Mouse (Mus musculus): ENCODE measurements around the gene Trmt10a.
"Not testable (repeated sequence)": the region's sequence is repeated elsewhere in the genome, so short reads cannot be mapped to it uniquely, and the experiment has no call there.

The Trmt10a gene

GRCm38 (mm10) chr3:138133916-138134315, 9.3 kb upstream of the Trmt10a start:
- no peak for DNase-seq (ENCODE audit: extremely low spot score, low spot score)

DNA sequence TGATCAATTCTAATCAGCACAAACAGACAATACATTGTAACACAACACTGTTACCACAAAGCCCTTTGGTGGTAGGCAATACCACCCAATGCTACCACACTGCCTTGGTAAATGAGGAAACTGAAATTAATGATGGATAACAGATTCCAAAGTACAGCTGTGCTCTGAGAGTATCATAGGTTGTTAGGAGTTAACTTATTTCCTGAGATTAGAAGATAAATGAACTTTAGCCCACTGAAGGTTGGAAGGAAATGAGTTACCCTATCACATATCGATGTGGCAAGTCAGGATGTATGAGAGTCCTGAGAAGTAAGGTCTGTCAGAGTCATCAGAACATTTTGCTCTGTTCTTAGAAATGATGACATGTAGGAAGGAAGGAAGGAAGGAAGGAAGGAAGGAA, 8.7 kb upstream of the Trmt10a start:
- no peak for DNase-seq (ENCODE audit: extremely low spot score, low spot score)

GRCm38 (mm10) chr3:138138146-138138545, 5.1 kb upstream of the Trmt10a start:
- DNase-seq (ENCODE audit: extremely low spot score, low spot score) = not testable (repeated sequence)

GRCm38 (mm10) chr3:138139663-138140062, 3.6 kb upstream of the Trmt10a start:
- DNase-seq (ENCODE audit: extremely low spot score, low spot score) = no peak

GRCm38 (mm10) chr3:138142052-138142732, 1.1 kb upstream of the Trmt10a start:
- DNase-seq (ENCODE audit: extremely low spot score, low spot score) = no peak

GRCm38 (mm10) chr3:138142733-138143314, 424 bp upstream of the Trmt10a start:
- DNase-seq (ENCODE audit: extremely low spot score, low spot score) = no peak

- no peak for DNase-seq (ENCODE audit: extremely low spot score, low spot score)
These were observed 903 bp downstream of the Trmt10a start for GRCm38 (mm10) chr3:138144060-138144641.

DNA sequence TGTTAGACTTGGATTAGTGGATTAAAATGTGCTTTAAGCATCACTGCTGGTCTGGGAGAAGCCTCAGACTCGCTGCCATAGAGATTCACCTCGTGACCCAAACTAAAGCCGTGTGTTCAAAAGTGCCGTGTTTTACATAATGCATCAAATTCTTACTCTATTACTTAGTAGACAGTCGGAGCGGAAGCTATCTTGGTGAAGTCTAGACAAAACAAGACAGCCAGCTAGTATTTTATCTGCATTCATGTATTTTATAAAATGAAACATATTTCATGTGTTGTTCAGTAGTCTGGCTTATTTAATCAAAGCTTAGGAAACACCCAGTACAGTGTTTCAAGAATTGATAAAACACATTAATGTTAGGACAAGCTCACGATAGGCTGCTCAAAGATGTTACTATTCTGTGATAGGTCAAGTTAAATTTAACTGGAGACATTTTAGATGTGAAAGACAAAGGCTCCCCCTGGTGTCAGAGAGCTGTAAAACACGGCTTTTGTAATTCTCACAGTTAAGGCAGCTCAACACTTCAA, 1.5 kb downstream of the Trmt10a start, which contains the start of gene Mttp:
Gene Mttp (minus strand): TSS at position 327 of the 530 bp plus-strand sequence.
- peak; percentile 66 for DNase-seq (ENCODE audit: extremely low spot score, low spot score)

DNA sequence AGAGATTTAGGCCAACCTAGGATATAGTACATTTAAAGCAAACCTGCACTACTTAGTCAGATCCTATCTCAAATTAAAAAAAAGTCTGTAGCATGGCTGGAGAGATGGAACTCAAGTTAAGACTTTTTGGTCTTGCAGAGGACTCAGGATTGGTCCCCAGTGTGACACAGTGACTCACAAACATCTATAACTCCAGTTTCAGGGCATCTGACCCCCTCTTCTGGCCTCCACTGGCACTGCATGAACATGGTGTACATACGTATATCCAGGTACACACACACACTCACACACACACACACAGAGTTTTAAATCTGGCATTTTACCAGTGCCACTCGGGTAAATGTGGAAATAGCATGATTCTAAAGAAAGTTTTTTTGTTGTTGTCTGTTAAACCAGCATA, 5.6 kb downstream of the Trmt10a start:
- no peak for DNase-seq (ENCODE audit: extremely low spot score, low spot score)

DNA sequence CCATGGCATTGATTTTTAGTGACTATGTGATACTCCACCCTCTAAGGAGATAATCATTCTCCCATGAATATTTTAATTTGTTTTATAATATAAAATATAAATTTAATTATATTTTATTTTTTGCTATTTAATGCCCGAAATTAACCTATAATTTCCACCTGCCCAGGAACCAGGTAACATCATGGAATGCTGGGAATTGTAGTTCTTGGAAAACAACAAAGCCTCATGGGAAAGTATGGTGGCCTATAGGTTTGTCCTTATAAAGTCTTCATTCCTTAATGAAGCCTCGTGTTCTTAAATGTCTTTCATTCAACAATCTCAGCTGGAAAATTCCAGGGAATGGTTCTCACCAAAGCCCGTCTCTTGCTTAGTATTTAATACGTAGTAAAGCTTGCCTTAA, 11.8 kb downstream of the Trmt10a start:
- no peak for DNase-seq (ENCODE audit: extremely low spot score, low spot score)

GRCm38 (mm10) chr3:138156651-138157050, 13.4 kb downstream of the Trmt10a start:
- DNase-seq (ENCODE audit: extremely low spot score, low spot score) = no peak

- no peak for DNase-seq (ENCODE audit: extremely low spot score, low spot score)
These were observed 18.4 kb downstream of the Trmt10a start for GRCm38 (mm10) chr3:138161623-138162022.

DNA sequence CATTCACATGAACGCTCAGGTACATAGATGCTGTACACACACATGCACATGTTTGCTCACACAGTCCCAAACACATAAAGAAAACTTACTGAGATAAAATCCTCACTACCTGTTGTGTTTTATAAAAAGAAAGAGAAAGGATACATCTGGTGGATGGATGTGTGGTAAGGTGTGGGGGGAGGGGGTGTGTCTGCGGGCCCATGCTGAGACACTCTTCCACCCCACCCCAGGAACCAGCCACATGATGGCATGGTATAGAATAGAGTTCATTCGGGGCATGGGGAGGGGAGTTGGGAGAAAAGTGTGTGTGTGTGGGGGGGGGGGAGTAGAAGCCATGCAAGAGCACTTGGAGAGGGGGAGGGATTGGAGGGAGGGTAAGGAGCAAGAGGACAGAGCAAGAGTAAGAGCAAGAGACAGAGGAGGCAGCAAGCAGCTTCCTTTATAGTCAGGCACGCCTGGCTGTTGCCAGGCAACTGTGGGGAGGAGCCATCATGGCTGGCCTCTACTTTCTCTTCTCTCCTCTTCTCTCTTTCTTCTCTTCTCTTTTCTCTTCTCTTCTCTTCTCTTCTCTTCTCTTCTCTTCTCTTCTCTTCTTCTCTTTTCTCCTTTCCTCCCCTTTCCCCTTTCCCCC, 19.4 kb downstream of the Trmt10a start:
- DNase-seq (ENCODE audit: extremely low spot score, low spot score) = no peak

DNA sequence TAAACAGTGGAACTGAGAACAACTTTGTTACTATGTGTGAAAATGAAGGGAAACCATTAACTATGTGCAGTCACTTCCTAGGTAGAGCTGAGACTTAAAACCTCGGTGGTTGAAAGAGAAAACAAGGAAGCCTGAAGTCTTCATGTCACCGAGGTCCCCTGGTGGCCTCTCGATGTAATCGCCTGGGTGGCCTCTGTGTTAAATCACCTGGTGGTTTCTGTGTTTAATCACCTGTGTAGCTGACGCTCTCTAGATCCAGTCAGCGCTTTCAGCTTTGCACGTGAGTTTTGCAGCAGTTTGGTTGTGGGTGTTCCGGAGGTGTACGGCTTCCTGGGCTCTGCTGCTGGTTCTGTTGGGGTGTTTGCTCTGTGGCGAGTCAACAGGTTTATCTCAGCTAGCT, 30.0 kb downstream of the Trmt10a start:
- no peak for DNase-seq (ENCODE audit: extremely low spot score, low spot score)

DNA sequence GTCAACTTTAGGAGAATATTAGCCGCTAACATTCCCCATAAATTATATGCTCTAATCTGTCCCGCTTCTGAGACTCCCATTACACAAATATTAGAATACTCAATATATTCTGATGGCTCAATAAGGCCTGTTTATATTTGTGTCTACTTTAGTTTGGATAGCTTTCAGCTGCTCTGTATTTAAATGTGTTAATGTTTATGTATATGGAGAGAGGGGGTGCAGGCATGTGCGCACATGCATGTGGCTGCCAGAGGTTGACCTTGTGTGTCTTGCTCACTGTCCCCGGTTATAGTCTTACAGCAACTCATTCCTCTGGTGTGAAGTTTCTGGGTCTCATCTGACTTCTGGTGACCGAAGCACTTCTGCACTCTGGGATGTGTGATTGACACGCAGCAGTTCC, 32.3 kb downstream of the Trmt10a start:
- DNase-seq (ENCODE audit: extremely low spot score, low spot score) = no peak

- no peak for DNase-seq (ENCODE audit: extremely low spot score, low spot score)
These were observed 38.8 kb downstream of the Trmt10a start for GRCm38 (mm10) chr3:138182019-138182418.

DNA sequence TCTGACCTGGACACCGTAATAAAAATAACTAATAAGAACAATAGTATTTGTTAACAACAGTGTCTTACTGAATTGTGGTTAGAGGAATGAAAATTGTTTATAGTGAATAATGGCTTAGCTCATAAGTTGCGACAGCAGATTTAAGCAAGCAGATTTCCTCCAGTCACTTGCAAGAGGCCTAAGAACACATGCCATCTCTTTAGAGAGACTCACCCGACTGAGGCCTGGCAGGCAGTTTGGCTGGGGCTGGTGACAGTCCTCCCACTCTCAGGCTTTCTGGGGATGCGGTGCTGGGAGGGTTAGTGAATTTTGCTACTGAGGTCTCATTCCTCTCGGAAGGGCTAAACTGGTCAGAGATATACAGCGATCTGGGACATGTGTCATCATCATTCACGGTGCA, 40.1 kb downstream of the Trmt10a start:
- no peak for DNase-seq (ENCODE audit: extremely low spot score, low spot score)

- no peak for DNase-seq (ENCODE audit: extremely low spot score, low spot score)
These were observed 42.0 kb downstream of the Trmt10a start for GRCm38 (mm10) chr3:138185290-138185689.

- DNase-seq (ENCODE audit: extremely low spot score, low spot score) = no peak
These were observed 43.0 kb downstream of the Trmt10a start for GRCm38 (mm10) chr3:138185995-138186930.

DNA sequence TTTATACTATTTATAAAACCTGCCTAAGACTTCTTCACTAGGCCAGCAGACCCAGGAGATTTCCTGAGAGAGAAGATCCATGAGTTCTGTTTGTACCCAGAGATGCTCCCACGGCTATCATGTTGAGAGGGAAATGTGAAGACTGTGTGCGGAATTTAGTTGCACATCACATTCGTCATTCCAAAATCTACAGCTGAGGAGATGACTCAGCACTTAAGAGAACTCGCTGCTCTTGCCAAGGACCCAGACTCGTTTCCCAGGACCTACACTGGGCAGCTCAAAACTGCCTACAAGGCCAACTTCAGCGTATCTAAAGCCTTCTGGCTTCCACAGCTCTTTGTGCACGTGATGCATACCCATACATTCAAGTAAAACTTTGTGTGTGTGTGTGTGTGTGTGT, 49.0 kb downstream of the Trmt10a start:
- no peak for DNase-seq (ENCODE audit: extremely low spot score, low spot score)

- no peak for DNase-seq (ENCODE audit: extremely low spot score, low spot score)
These were observed 50.5 kb downstream of the Trmt10a start, which contains the start of gene 4930579F01Rik for GRCm38 (mm10) chr3:138193683-138194302. 4930579F01Rik (minus strand) TSS chr3:138193825.
